Mouse (Mus musculus) forebrain, embryonic 14.5 days (tissue): Measurements from ENCODE around the gene Foxn3. TPM values are rescaled to one million over a fixed set of nuclear protein-coding genes. Genes with fewer than 3 reads are reported as not detected.

Source experiments
- ATAC-seq: fragments of 200-750 bp; cut with Nextera tagmentation; 2 replicates; pipeline ENCODE4 v1.8.0; 2017; ENCODE audit warnings: mild to moderate bottlenecking, moderate library complexity
- DNase-seq: peaks from one replicate; pipeline ENCODE4 v3.0.0-alpha.2; 2015; ENCODE audit warnings: low spot score
- H3K27ac ChIP-seq: fragments of 300-500 bp; sonication (generic); 2 replicates; pipeline ENCODE4 v1.5.1; 2014; ENCODE audit warnings: low read depth, mild to moderate bottlenecking, control low read depth, low read length, moderate library complexity
- H3K27me3 ChIP-seq: fragments of 300-500 bp; sonication (generic); replicated peaks from 2 replicates; pipeline ENCODE4 v1.6.1; 2014; ENCODE audit warnings: low read length, control low read depth, mixed read lengths; ENCODE audit not compliant: control insufficient read depth, insufficient read depth
- H3K36me3 ChIP-seq: fragments of 300-500 bp; sonication (generic); 2 replicates; pipeline ENCODE4 v1.6.1; 2014; ENCODE audit warnings: low read length, control low read depth; ENCODE audit not compliant: control insufficient read depth, insufficient read depth
- H3K4me1 ChIP-seq: fragments of 300-500 bp; sonication (generic); 2 replicates; pipeline ENCODE4 v1.6.1; 2014; ENCODE audit warnings: antibody characterized with exemption, low read length, control low read depth; ENCODE audit not compliant: control insufficient read depth, insufficient read depth
- H3K4me2 ChIP-seq: fragments of 300-500 bp; sonication (generic); 2 replicates; pipeline ENCODE4 v1.6.1; 2014; ENCODE audit warnings: mild to moderate bottlenecking, control low read depth, low read length
- H3K4me3 ChIP-seq: fragments of 300-500 bp; sonication (generic); 2 replicates; pipeline ENCODE4 v1.5.1; 2014; ENCODE audit warnings: low read depth, low read length, control low read depth
- H3K9ac ChIP-seq: fragments of 300-500 bp; sonication (generic); 2 replicates; pipeline ENCODE4 v1.6.1; 2014; ENCODE audit warnings: mild to moderate bottlenecking, low read length, control low read depth, moderate library complexity
- H3K9me3 ChIP-seq: fragments of 300-500 bp; sonication (generic); replicated peaks from 2 replicates; pipeline ENCODE4 v1.6.1; 2016; ENCODE audit warnings: low read length, control low read depth, mixed read lengths; ENCODE audit not compliant: control insufficient read depth
- WGBS: fragments of 180-500 bp; shearing (Covaris S2); extraction: QIAGEN DNeasy Blood & Tissue Kit; methylation state at CpG from one replicate; pipeline ENCODE4 v1.1.7; 2014; 5-methylcytosine and 5-hydroxymethylcytosine counted together
- polyA plus RNA-seq: library from polyadenylated mRNA; unstranded; fragments of >200 nt; fragmentation: Nextera tagmentation; extraction: Ambion mirVana; gene quantifications from 2 replicates; pipeline ENCODE4 v1.2.1, GENCODE M21; 2014

The Foxn3 gene
- 61.6 and 69.2 TPM in 2 replicates for polyA plus RNA-seq

DNA sequence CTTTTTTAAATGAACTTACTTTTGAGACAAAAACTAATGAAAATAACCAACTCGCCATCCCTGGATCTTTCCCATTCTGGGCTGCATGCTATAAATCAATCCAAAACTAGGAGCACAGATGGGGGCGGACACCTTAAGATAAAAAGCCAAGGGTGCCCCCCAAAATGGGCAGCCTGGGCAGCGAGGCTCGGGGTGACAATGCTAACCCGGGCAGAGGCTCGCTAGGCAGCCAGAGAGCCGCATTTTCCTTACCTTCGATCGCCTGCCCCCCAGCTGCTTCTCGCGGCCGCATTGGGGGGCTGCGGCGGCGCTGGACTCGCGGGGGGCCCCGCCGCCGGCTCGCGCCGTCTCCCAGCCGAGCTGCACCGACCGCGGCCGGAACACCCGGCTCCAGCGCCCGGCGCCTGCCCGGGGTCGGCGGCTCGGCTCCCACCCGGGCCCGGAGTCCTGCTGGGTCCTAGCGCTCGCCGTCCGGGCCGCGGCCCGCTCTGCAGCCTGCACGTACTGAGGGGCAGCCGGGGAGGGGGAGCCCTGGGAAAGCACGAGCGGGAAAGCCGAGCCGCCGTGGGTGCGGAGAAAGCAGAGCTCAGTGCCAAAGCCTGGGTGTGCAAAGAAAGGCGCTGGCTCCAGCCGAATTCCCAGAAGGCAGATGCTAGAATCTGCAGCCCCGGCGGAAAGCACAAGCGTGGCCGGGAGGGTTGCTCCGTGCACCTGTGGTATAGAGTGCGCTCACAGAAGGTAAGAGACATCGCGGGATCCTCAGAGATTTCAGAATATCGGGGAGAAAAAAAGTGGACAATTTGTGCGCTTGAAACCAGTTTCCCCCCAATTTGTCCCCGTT, at the start of gene Foxn3:
TSS of gene Foxn3 (minus strand) at position 364 of the 841 bp plus-strand sequence.
- under 1% methylated on average over 64 of the region's 66 CpGs for WGBS
- DNase-seq, result peak; percentile 87
- no peaks in the 10 kb centered on the region for H3K9me3 ChIP-seq

DNA sequence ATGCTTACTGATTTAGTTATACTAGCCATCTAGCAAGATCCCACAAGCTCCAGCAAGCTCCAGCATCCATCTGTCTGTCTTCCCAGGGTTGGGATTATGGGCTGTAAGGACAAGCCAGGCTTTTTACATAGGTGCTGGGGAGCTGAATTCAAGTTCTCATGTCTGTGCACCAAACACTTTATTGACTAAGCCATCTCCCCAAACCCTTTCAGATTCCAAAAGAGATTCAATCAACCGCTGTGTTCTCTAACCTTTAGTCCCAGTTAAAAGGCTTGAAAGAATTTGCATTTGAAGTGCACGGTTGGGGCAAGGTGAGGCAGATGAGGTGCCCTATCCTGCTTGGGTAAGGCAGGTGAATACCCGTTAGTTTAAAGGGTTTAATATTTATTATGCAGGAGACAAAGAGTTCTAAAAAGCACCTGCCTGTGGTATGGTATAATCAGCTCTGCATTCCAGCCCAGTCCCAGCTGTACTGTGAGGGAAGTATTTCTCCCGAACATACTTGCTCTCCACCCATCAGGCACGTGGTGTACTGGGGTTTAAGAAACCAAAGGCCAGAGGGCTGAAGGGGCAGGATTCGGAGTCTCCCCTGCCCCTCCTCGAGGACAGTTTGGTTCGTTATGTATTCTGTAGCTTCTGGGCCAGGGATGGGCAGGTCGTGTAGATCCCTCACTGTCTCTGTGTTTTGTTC, 48.9 kb upstream of the Foxn3 start:
- H3K4me3 ChIP-seq, result no peak overlapping the region
- ATAC-seq, result no peak

More for the DNA sequence above, at the start of gene Foxn3:
- H3K27ac ChIP-seq, result peak within 1 kb of the TSS; percentile 92
- peak within 1 kb of the TSS; percentile 90 for H3K9ac ChIP-seq
- peaks cover 12% of the 10 kb centered on the region for H3K4me1 ChIP-seq
- H3K27me3 ChIP-seq, result no peaks in the 10 kb centered on the region
- peak within 1 kb of the TSS; percentile 70 for H3K4me2 ChIP-seq
- no peaks in the 10 kb centered on the region for H3K36me3 ChIP-seq
- peak within 1 kb of the TSS; percentile 78 for H3K4me3 ChIP-seq
- ATAC-seq, result peak; percentile 94

GRCm38 (mm10) chr12:99610868-99611267, 47.5 kb upstream of the Foxn3 start:
- H3K27me3 ChIP-seq, result no peaks in the 10 kb centered on the region
- H3K9ac ChIP-seq, result no peak overlapping the region
- H3K9me3 ChIP-seq, result no peaks in the 10 kb centered on the region
- H3K4me3 ChIP-seq, result no peak overlapping the region
- DNase-seq (no peak), ATAC-seq (no peak)
- no peaks in the 10 kb centered on the region for H3K36me3 ChIP-seq
- H3K27ac ChIP-seq, result no peak overlapping the region
- no peak overlapping the region for H3K4me2 ChIP-seq
- 95% methylated on average over 7 of the region's 7 CpGs for WGBS
- no peaks in the 10 kb centered on the region for H3K4me1 ChIP-seq

More for the DNA sequence above, 48.9 kb upstream of the Foxn3 start:
- WGBS, result 38% methylated on average over 9 of the region's 9 CpGs
- no peak overlapping the region for H3K4me2 ChIP-seq
- no peak for DNase-seq
- H3K9me3 ChIP-seq, result no peaks in the 10 kb centered on the region
- H3K4me1 ChIP-seq, result no peaks in the 10 kb centered on the region
- H3K27ac ChIP-seq, result no peak overlapping the region
- H3K27me3 ChIP-seq, result no peaks in the 10 kb centered on the region
- no peak overlapping the region for H3K9ac ChIP-seq
- no peaks in the 10 kb centered on the region for H3K36me3 ChIP-seq

- WGBS, result 93% methylated on average over 16 of the region's 16 CpGs
- Histone ChIP-seq H3K9ac (no peak overlapping the region), H3K27ac (no peak overlapping the region), H3K36me3 (no peaks in the 10 kb centered on the region), H3K9me3 (no peaks in the 10 kb centered on the region), H3K27me3 (no peaks in the 10 kb centered on the region), H3K4me2 (no peak overlapping the region), H3K4me1 (no peaks in the 10 kb centered on the region), H3K4me3 (no peak overlapping the region)
- no peak for DNase-seq
- no peak for ATAC-seq
Observed at GRCm38 (mm10) chr12:99610069-99610815, 46.9 kb upstream of the Foxn3 start.

DNA sequence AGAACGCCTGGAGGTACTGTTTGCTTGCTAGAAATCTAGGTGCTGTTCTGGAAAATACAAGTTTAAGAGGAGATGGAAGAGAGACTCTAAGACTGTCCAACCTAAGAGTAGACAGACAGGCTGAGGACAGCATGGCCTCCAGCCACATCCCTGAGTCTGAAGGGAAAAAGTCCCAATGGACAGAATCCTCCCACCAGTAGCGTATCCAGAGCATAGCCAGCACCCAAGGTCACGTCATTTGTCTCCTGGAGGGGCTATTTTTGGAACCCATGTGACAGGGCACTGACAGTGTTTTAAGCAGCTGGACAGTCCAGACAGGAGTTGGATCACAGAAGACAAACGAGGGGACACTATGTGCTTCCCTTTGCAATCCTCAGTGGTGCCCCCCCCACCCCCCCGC, 46.3 kb upstream of the Foxn3 start:
- no peaks in the 10 kb centered on the region for H3K4me1 ChIP-seq
- H3K9me3 ChIP-seq, result no peaks in the 10 kb centered on the region
- no peak overlapping the region for H3K9ac ChIP-seq
- DNase-seq (no peak), ATAC-seq (no peak)
- H3K36me3 ChIP-seq, result no peaks in the 10 kb centered on the region
- WGBS, result 89% methylated on average over 5 of the region's 5 CpGs
- H3K27ac ChIP-seq, result no peak overlapping the region
- H3K4me2 ChIP-seq, result no peak overlapping the region
- no peak overlapping the region for H3K4me3 ChIP-seq
- no peaks in the 10 kb centered on the region for H3K27me3 ChIP-seq

GRCm38 (mm10) chr12:99608279-99608955, 45.0 kb upstream of the Foxn3 start:
- no peaks in the 10 kb centered on the region for H3K36me3 ChIP-seq
- H3K9me3 ChIP-seq, result no peaks in the 10 kb centered on the region
- no peaks in the 10 kb centered on the region for H3K4me1 ChIP-seq
- H3K27ac ChIP-seq, result no peak overlapping the region
- no peak overlapping the region for H3K9ac ChIP-seq
- ATAC-seq, result no peak
- no peak for DNase-seq
- 91% methylated on average over 10 of the region's 10 CpGs for WGBS
- H3K4me3 ChIP-seq, result no peak overlapping the region
- no peaks in the 10 kb centered on the region for H3K27me3 ChIP-seq
- H3K4me2 ChIP-seq, result no peak overlapping the region

DNA sequence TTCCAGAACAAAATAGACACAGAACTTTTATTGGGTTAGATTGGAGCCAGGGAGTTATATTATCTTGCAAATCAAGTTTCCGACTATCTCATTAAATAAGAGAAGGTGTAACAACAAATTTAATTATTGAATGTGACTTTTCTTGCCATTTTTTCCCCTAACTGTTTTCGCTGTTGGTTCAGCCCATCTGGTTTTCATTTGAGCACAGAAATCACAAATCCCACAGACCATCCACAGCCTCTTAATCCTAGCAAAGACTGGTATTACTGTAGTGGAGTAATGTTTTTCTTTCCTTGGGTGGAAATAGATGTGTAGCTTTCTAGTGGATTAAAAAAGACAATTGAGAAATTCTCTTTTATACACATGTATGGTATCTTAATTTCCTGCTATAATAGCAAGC, 40.0 kb upstream of the Foxn3 start:
- Histone ChIP-seq H3K4me3 (no peak overlapping the region), H3K4me2 (no peak overlapping the region), H3K27me3 (no peaks in the 10 kb centered on the region), H3K27ac (no peak overlapping the region), H3K9me3 (no peaks in the 10 kb centered on the region), H3K36me3 (no peaks in the 10 kb centered on the region), H3K9ac (no peak overlapping the region), H3K4me1 (peaks cover 5% of the 10 kb centered on the region; the same call in 1 of the 2 replicates)
- 77% methylated on average over 2 of the region's 2 CpGs for WGBS
- no peak for ATAC-seq
- DNase-seq, result no peak

DNA sequence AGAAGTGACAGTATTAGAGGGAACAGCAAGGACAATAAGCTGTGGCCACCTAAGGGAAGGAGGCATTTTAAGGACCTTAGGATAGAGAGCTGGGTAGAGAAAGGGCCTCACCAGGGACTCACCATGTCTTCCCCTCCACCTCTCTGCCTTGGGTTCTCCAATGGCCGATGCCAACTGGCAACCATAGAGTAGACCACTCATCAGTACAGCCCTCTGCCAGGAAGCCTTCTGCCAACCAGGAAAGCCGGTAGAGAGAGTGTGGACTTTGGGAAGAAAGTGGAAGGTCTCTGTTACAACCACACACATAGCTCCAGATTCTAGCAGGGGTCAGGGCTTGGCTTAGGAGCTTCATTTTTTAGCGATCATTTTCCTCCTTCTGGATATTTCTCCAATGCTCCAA, 38.5 kb upstream of the Foxn3 start:
- no peak for ATAC-seq
- H3K27ac ChIP-seq, result no peak overlapping the region
- H3K9me3 ChIP-seq, result no peaks in the 10 kb centered on the region
- peaks cover 5% of the 10 kb centered on the region; the same call in 1 of the 2 replicates for H3K4me1 ChIP-seq
- H3K27me3 ChIP-seq, result no peaks in the 10 kb centered on the region
- no peaks in the 10 kb centered on the region for H3K36me3 ChIP-seq
- no peak overlapping the region for H3K4me2 ChIP-seq
- DNase-seq, result no peak
- 97% methylated on average over 3 of the region's 3 CpGs for WGBS
- no peak overlapping the region for H3K4me3 ChIP-seq
- H3K9ac ChIP-seq, result no peak overlapping the region
